Mouse (Mus musculus) heart, adult 9 months (tissue): Measurements from ENCODE around the gene Cryba2.

Experiments
- DNase-seq, 2 experiments: peaks; one replicate each; pipeline ENCODE4 v3.0.0; 2022; ENCODE audit warnings: low spot score in 2 of 2

Gene Cryba2

GRCm38 (mm10) chr1:74850251-74850650, 42.7 kb downstream of the Cryba2 start:
- no peak for DNase-seq

- DNase-seq: no peak
Measured at GRCm38 (mm10) chr1:74848946-74849345, 44.0 kb downstream of the Cryba2 start.

DNA sequence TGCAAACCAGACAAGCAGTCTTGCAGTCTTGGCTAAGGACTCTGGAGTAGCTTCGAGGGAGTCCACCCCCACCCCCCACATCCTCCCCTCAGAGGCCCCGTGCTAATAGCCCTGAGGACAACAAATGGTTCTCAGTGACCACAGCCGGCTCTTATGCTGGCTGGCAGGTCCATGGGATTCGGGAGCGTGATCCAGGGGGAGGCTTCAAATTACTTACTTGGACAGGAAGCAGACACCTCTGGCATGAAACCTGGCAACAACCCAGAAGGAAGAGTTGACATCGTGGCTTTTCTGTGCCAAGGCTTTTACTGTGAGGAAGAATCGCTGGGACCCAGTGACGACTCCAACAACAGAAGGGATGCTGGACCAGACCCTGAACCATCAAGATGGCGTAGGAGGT, 46.6 kb downstream of the Cryba2 start:
- no peak for DNase-seq

DNA sequence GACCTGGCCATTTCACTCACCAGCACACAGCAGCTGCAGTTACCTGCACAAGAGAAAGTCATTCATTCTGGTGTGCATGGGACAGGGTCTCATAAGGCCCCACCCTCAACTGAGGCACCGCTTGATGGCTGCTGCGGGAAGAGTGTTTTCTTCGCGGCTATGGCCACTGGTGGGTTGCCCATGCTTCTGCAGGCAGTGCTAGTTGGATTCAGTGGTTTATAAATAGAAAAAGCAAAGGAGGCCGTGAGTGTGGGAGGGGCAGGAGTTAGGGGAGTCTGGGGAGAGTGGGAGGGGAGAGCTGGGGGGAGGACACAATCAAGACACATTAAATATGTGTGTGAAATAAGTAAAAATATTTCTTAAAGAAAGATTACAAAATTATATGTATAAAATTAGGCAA, 49.9 kb downstream of the Cryba2 start:
- DNase-seq: no peak
